Mouse (Mus musculus) right cerebral cortex, adult 18-20 months (tissue): Measurements from ENCODE around the gene Ascl5.

Source experiments
- DNase-seq: peaks from one replicate; pipeline ENCODE4 v3.0.0; 2022; ENCODE audit warnings: mixed read lengths

Ascl5 gene

DNA sequence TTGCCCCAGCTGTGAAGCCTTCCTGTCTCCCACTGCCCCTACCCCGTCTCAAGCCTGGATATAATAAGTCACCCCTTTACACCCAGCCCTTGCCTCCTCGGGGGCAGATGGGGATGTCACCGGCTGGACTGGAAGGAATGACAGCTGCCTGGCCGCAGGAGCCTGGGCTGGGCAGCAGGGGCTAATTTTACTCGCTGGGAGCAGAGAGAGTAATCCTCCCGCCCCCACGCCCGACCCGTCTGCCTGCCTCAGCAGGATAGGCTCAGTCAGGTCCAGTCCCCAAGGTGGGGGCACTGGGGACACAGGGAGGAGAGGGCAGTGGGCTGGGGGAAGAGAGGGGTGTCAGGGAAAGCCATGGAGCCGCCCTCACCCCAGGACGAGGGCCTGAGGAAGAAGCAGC lies 1.9 kb downstream of the Ascl5 start, which contains the start of gene Cacna1s:
Gene Cacna1s (plus strand): TSS at position 204 of the 400 bp plus-strand sequence.
- DNase-seq, result no peak

DNA sequence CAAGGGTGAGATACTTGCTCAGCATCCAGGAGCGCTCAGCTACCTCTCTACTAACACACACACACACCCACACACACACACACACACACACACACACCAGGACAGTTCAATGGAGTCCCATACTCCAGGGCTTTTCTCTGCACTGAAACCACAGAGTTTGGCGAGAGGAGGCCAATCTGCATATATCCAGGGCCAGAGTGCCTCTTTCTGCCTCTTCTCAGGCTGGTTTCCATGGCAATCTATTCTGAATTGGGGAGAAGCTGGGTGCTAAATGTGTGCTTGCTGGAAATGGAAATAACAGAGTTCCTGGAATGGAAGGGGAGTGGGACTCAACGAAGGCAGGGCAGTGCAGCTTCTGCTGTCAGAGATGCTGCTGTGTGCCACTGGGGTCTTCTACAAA lies 5.2 kb downstream of the Ascl5 start:
- DNase-seq, result peak; percentile 74

DNA sequence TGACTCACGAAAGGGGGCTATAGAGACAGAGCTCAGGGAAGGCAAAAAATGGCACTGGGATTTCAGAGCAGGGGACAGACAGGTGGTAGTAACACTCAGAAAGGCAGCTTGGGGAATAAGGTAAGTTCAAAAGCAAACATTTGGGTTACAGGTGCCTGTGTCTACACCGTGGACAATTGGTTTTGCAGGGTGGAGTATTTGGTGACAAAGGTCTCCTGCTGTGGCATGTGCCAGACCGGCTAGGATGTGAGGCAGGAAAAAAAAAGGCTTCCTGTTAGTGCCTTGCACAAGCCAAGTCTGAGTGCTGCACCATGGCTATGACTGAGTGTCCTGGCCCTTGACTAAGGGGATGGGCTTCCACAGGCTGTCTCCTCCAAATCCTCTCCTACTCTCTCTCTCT lies 8.0 kb downstream of the Ascl5 start:
- no peak for DNase-seq

DNA sequence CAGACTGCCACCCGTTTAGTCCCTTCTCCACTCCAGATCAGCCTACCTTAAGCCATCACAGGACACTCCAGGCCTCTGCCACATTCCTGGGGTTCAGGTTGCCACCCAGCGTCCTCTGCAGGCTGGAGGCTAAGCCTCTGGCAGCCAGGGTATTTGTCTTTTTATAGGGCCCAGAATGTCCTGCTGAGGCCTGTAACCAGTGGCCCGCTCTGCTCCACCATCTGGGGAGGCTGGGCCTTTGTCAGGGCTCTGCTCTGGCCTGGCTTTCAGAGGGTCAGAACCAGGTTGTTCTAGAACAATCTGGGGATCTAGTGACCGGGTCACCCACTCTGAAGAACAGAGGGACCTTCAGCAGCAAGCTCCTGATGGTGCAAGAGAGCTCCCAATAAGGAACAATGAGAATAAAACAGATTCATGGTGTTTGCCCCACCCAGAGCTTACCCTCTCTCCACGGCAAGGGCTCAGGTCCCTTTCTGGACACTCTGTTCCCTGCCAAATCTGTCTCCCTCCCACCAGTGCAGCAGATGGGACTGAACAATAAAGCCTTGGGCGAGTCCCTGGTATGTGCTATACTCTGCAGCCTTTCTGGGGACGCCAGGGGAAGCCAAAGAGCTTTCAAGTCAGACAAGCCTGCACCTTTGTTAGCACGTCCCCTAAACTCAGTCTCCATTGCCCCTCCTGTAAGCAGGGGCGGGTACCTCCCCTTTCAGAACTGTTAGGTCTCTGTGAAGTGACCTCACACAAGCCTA lies 10.6 kb downstream of the Ascl5 start:
- peak; percentile 78 for DNase-seq

GRCm38 (mm10) chr1:136061790-136062141 lies 11.2 kb downstream of the Ascl5 start:
- no peak for DNase-seq

GRCm38 (mm10) chr1:136063991-136064390 lies 13.4 kb downstream of the Ascl5 start:
- peak; percentile 69 for DNase-seq

- DNase-seq, result no peak
Measured at GRCm38 (mm10) chr1:136066621-136067020, 16.0 kb downstream of the Ascl5 start.

DNA sequence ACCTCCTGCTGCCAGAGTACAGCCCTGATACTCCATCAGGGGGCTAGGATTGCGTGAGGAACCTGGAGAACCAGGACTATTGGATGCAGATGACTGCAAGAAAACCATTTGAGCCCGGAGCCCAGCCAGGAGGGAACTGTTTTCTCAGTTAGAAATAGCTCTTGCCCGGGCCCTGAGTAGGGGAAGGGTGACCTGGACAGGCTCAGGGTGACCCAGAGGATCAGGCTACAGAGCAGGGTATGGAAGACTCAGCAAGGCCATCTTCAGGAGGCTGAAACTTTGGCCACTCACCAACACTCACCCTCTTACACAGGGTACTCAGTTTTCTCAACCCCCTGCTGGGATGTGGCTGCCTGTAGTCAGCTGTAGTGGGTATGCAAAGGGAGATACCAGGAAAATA lies 17.0 kb downstream of the Ascl5 start:
- DNase-seq, result no peak

DNA sequence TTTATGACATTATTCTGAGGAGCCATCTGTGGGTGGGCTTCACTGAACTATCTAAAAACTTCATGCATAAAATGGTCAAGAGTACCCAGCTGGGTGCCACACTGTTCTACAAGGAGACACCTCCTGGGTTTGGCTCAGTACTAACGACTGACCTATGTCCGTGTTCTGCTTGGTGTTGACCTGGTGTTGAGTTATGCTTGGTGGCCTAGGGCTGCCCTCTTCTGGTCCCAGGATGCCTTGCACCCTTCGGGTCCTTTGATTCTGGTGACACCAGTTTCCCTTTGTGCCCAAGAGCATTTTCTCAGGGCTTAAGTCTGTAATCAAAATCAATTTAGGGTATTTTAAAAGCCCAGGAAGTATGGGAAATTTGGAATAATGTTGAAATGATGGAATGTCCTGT lies 25.5 kb downstream of the Ascl5 start:
- DNase-seq, result peak; percentile 25

GRCm38 (mm10) chr1:136077656-136078055 lies 27.1 kb downstream of the Ascl5 start:
- DNase-seq, result no peak

DNA sequence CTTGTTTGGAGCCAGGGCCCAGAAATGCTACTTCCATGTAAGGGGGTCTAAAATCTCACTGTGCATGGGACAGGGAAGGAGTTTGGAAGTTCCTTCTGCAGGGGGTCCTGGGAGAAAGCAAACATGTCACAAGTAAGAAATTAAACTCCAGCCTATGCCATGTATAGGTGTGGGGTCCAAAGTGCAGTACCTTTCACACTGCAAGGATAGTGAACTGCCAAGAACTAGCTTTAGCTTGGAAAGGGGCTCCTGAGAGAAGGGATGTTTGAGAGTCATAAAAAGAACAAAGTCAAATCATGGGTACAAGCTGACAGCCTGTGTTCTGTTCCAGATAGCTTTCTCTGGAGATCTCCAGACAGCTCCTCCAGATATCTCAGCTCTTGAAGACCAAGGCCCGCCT lies 30.6 kb downstream of the Ascl5 start:
- DNase-seq, result no peak

- no peak for DNase-seq
Measured at GRCm38 (mm10) chr1:136085988-136086685, 35.5 kb downstream of the Ascl5 start.

GRCm38 (mm10) chr1:136089368-136090165 lies 39.0 kb downstream of the Ascl5 start:
- DNase-seq, result peak; percentile 47

GRCm38 (mm10) chr1:136093726-136094125 lies 43.1 kb downstream of the Ascl5 start:
- no peak for DNase-seq

- DNase-seq, result no peak
Measured at GRCm38 (mm10) chr1:136094807-136095206, 44.2 kb downstream of the Ascl5 start.
